Mouse (Mus musculus): Measurements from ENCODE around the gene Clec16a.

Clec16a gene

GRCm38 (mm10) chr16:10544995-10545622 is at the start of gene Clec16a:
Gene Clec16a, plus strand, starts transcription at chr16:10545339.
- DNase-seq (ENCODE audit: low spot score in 2 of 2): peak; percentile 96 to 98

GRCm38 (mm10) chr16:10495824-10496298 is 49.3 kb upstream of the Clec16a start:
- DNase-seq (ENCODE audit: low spot score in 2 of 2): no peak

DNA sequence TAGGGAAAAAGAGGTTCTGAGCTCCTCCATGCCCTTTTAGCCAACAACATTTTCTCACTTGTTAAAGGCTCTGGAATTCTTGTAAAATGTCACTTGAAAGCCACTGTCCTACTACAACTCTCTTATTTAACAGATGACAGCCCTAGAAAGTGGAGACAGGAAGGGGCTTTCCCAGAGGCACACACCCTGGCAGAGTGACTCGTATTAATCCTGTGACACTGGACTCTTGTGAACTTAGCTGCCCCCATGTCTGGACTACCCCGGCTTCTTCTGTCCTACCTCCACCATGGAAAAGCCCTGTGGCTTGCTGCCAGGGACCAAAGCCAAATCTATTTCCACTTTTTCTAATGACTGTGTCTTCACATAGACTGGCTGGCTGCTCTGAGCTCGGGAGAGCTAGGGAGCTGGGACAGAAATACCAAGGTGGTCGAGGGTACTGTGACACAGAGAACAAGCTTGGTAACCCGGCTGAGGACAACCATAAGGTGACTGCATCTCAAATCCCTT is 47.0 kb upstream of the Clec16a start:
- DNase-seq (ENCODE audit: low spot score in 2 of 2): no peak

GRCm38 (mm10) chr16:10499122-10499521 is 46.0 kb upstream of the Clec16a start:
- DNase-seq (ENCODE audit: low spot score in 2 of 2): no peak

DNA sequence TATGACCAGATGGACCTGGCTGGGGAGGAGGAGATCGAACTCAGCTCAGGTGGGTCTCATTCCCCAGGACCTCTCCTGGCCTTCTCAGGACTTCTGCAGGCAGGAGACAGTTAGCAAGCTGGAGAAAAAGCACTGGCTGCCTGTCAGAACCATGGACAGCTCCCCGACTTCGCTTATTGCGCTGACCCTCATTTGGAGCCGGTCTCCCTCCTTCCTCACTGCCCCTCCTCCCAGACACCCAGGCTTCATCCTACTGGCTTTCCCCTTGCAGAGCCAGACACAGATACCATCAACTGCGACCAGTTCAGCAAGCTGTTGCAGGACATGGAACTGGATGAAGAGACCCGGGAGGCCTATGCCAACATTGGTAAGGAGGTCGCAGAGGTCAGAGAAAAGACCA is 43.3 kb upstream of the Clec16a start:
- DNase-seq (ENCODE audit: low spot score in 2 of 2): no peak

DNA sequence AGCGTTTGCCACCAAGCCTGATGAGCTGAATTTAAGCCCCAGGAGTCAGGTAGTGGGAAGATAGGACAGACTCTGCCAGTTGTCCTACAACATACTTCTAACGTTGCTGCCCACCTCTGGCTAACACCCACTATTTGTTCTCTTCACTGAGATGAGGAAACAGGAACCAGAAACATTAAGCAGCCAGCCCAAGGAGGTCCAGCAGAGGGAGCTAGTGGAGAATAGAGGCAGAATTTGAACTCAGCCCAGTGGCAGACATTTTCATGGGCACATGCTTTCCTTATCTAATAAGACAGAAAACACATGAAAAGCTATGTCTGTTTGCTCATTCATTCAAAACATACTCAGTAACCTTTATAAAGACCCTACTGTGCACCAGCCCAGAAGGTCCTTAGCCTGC is 42.1 kb upstream of the Clec16a start:
- no peak for DNase-seq (ENCODE audit: low spot score in 2 of 2)

DNA sequence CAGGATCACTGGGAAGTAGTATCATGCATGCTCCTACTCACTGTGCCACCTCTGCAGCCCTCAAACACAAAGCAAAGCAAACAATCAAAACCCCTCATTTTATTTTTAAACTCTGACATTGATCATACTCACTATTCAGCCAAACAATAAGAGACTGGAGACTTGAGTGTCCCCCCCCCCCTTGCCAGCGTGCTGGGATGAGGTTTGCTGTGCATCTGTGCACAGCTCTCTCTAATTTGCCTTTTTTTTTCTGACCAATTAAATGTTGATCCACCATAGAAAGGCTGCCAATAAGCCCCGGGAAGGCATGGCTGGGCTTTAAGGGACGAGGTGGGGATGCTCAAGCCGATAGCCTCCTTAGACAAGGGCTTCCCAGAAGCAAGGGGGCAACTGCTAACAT is 37.7 kb upstream of the Clec16a start:
- DNase-seq (ENCODE audit: low spot score in 2 of 2): no peak

- DNase-seq (ENCODE audit: low spot score in 2 of 2): no peak
Measured at GRCm38 (mm10) chr16:10508691-10509090, 36.4 kb upstream of the Clec16a start.

- no peak for DNase-seq (ENCODE audit: low spot score in 2 of 2)
Measured at GRCm38 (mm10) chr16:10510477-10511133, 34.5 kb upstream of the Clec16a start.

GRCm38 (mm10) chr16:10511134-10511520 is 34.0 kb upstream of the Clec16a start:
- DNase-seq (ENCODE audit: low spot score in 2 of 2): no peak

DNA sequence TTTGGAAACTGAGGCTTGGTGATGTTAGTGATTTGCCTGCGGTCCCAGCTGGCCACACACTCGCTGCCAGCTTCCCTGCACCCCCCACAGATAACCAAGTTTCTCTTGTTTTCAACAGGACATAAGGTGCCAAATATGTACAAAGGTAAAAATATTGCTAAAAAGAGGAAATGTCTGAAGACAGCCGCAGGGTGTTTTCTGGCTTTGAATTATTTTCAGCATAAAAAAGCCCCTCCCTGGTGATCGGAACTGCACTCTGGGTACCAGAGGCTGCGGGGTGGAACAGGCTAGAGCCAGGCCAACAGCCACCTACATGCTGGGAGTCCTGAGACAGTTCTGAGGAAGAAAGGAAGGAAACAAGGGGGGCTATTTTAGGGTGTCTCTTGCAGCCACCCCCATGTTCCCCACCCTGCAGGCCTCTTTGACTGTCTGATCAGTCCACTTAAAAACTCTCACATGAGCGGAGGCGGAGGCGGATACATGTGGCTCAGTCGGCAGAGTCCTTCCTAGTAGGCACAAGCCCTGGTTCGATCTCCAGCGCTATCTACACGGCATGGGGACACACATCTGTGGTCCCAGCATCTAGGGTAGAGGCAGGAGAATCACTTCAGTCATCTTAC is 29.1 kb upstream of the Clec16a start:
- no peak for DNase-seq (ENCODE audit: low spot score in 2 of 2)

DNA sequence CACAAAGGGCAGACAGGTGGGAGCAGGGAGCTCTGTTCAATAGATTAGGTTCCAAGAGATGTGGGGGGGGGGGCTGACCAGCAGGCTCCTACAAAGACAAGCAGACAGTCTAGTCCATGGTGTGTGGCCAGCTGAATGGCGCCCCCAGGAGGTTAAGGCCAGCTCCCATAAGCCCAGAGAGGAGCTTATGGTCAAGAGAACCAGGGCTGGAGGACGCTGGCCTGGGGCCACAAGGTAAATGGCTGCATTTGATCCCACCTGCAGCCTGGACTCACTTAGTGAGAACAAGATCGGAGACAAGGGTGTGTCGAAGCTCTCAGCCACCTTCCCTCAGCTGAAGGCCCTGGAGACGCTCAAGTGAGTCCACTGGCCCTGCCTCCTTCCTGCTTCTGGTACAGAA is 27.1 kb upstream of the Clec16a start:
- DNase-seq (ENCODE audit: low spot score in 2 of 2): no peak

GRCm38 (mm10) chr16:10520908-10521614 is 24.1 kb upstream of the Clec16a start:
- peak; percentile 88 to 89 for DNase-seq (ENCODE audit: low spot score in 2 of 2)

- DNase-seq (ENCODE audit: low spot score in 2 of 2): peak; percentile 81 to 82
Measured at GRCm38 (mm10) chr16:10522811-10523210, 22.3 kb upstream of the Clec16a start.

DNA sequence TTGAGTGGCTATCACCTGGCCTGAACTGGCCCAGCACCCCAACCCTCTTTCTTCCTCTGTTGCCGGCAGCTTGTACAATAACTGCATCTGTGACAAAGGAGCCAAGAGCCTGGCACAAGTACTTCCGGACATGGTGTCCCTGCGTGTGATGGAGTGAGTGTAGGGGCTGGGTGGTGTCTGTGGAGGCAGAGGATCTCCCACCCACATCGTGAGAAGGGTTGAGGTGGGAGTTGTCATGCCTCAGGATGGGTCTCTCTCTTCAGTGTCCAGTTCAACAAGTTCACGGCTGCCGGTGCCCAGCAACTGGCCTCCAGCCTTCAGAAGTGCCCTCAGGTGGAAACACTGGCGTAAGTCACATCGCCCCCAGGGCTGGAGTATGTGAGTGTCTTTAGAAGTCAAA is 21.5 kb upstream of the Clec16a start:
- no peak for DNase-seq (ENCODE audit: low spot score in 2 of 2)

- no peak for DNase-seq (ENCODE audit: low spot score in 2 of 2)
Measured at GRCm38 (mm10) chr16:10524866-10525609, 20.1 kb upstream of the Clec16a start.

- no peak for DNase-seq (ENCODE audit: low spot score in 2 of 2)
Measured at GRCm38 (mm10) chr16:10525610-10525980, 19.5 kb upstream of the Clec16a start.

DNA sequence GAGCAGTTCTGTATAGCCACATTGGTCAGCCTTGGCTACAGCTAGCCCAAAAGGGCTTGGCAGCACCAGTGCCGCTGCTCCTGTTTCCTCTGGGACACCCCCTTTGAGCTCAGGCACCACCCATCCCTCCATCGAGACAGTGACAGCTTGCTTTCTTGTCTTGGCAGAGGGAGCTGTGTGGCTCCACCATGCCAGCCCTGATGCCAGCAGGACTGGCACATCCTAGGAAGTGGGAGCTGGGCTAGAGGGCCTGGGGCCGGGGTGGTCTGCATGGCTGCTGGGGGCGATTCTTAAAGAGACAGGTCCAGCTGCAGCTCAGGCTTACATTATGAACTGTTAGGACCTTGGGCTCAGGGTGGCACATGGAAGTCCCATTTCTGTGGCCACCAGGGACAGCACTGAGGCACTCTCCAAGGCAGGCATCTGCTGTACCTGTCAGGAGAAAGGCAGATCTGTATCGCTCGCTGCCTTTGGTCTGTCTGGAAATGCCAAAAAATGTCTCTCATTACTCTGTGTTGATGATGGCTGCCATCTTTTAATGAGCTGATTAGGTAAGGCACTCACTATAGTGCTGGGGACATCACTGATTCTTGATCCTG is 18.0 kb upstream of the Clec16a start:
- DNase-seq (ENCODE audit: low spot score in 2 of 2): no peak

DNA sequence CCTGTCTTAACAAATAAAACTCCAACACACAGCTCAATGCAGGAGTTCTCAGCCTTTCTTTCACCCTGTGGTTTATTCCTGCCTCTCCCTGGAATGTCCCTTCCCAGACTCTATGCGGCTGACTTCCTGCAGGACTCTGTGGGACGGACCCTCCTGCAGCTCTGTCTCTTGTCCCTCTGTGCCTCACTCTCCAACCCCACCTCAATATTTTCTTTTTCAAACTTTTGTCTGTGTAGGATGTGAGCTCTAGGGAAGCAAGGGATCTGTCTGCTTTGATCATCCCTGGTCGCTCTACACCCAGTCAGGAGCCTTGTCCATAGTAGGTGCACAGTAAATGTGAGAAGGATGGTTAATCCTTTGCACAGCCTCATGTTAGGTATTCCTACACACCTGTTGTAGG is 16.8 kb upstream of the Clec16a start:
- DNase-seq (ENCODE audit: low spot score in 2 of 2): no peak

GRCm38 (mm10) chr16:10530179-10530578 is 15.0 kb upstream of the Clec16a start:
- no peak for DNase-seq (ENCODE audit: low spot score in 2 of 2)

DNA sequence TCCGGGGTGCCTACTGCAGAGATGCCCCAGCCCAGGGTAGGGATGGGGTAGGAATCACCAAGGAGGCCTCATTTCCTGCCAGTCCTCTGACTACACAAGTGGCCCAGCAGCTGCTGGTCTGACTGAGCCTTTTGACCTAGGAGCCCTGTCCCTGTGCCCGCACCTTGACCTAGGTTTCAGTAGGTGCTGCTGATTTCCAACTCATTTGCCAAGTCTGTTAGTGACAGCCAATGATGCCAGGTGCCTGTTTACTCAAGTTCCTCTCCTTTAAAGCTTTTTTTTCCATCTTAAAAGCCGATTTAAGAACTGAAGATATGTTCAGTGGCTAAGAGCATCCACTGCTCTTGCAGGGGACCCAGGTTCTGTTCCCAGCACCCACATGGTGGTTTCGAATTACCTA is 11.4 kb upstream of the Clec16a start:
- DNase-seq (ENCODE audit: low spot score in 2 of 2): no peak
